Mouse (Mus musculus) forebrain, embryonic 16.5 days (tissue): ENCODE measurements around the gene Gtpbp8. TPM values are rescaled to one million over a fixed set of nuclear protein-coding genes. Genes with fewer than 3 reads are reported as not detected.

Experiments used
- ATAC-seq: fragments of 200-750 bp; cut with Nextera tagmentation; 2 replicates; pipeline ENCODE4 v1.8.0; 2017; ENCODE audit warnings: mild to moderate bottlenecking, moderate library complexity
- H3K27ac ChIP-seq: fragments of 300-500 bp; sonication (generic); 2 replicates; pipeline ENCODE4 v1.5.1; 2014; ENCODE audit warnings: low read length, control low read depth
- H3K27me3 ChIP-seq: fragments of 300-500 bp; sonication (generic); replicated peaks from 2 replicates; pipeline ENCODE4 v1.6.1; 2014; ENCODE audit warnings: low read length; ENCODE audit not compliant: control insufficient read depth, insufficient read depth
- H3K36me3 ChIP-seq: fragments of 300-500 bp; sonication (generic); 2 replicates; pipeline ENCODE4 v1.6.1; 2014; ENCODE audit not compliant: control insufficient read depth, insufficient read depth
- H3K4me1 ChIP-seq: fragments of 300-500 bp; sonication (generic); replicated peaks from 2 replicates; pipeline ENCODE4 v1.6.1; 2014; ENCODE audit warnings: low read length; ENCODE audit not compliant: control insufficient read depth, insufficient read depth
- H3K4me2 ChIP-seq: fragments of 300-500 bp; sonication (generic); 2 replicates; pipeline ENCODE4 v1.6.1; 2014; ENCODE audit warnings: mild to moderate bottlenecking, low read length, control low read depth
- H3K4me3 ChIP-seq: fragments of 300-500 bp; sonication (generic); replicated peaks from 2 replicates; pipeline ENCODE4 v1.5.1; 2014; ENCODE audit warnings: mild to moderate bottlenecking, low read length, control low read depth
- H3K9ac ChIP-seq: fragments of 300-500 bp; sonication (generic); replicated peaks from 2 replicates; pipeline ENCODE4 v1.6.1; 2014; ENCODE audit warnings: low read depth, low read length, control low read depth
- H3K9me3 ChIP-seq: fragments of 300-500 bp; sonication (generic); 2 replicates; pipeline ENCODE4 v1.6.1; 2016; ENCODE audit warnings: low read length; ENCODE audit not compliant: control insufficient read depth
- WGBS: fragments of 180-500 bp; shearing (Covaris S2); extraction: QIAGEN DNeasy Blood & Tissue Kit; methylation state at CpG from one replicate; pipeline ENCODE4 v1.1.7; 2014; 5-methylcytosine and 5-hydroxymethylcytosine counted together
- polyA plus RNA-seq: library from polyadenylated mRNA; unstranded; fragments of >200 nt; fragmentation: Nextera tagmentation; extraction: Ambion mirVana; gene quantifications from 2 replicates; pipeline ENCODE4 v1.2.1, GENCODE M21; 2015

Gtpbp8 gene
- polyA plus RNA-seq, 1 experiment from 2014 or later, result 35.9 TPM

DNA sequence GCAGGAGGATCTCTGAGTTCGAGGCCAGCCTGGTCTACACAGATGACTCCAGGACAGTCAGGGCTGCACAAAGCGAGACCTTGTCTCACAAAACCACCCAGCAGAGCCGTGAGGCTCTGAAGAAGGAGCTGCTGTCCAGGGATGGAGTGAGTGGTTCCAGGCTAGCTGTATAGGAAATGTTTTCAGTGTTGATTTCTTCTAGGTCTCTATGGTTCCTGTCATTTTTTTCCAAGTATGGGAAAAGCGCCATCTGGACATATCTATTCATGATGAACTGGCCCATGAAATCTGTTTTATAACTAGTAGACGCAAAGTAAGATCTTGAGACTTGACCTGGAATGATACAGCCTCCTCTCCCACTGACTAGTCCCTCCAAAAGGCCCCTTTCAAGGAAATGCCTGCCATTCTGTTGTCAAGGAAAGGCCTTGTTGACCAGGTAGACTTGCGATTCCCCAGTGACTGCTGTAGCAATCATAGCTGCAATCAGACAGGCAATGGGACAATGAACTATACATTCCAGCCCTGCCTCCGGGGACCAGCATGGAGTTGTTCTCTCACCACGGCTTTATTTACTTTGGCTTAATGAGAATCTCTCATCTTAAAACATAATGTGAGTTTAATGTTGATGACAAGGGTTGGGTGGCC is 50.8 kb downstream of the Gtpbp8 start:
- no peak for ATAC-seq
- H3K4me2 ChIP-seq, result no peak overlapping the region
- H3K36me3 ChIP-seq, result no peaks in the 10 kb centered on the region
- H3K4me1 ChIP-seq, result peaks cover 8% of the 10 kb centered on the region
- WGBS, result 83% methylated on average over 8 of the region's 8 CpGs
- H3K27ac ChIP-seq, result no peak overlapping the region
- no peaks in the 10 kb centered on the region for H3K27me3 ChIP-seq
- H3K9me3 ChIP-seq, result no peaks in the 10 kb centered on the region
- H3K9ac ChIP-seq, result no peak overlapping the region
- H3K4me3 ChIP-seq, result no peak overlapping the region

- Histone ChIP-seq H3K9me3 (no peaks in the 10 kb centered on the region), H3K4me1 (peaks cover 12% of the 10 kb centered on the region), H3K27ac (no peak overlapping the region), H3K27me3 (no peaks in the 10 kb centered on the region), H3K4me2 (no peak overlapping the region), H3K4me3 (no peak overlapping the region), H3K36me3 (no peaks in the 10 kb centered on the region), H3K9ac (no peak overlapping the region)
- WGBS, result 76% methylated on average over 6 of the region's 6 CpGs
- no peak for ATAC-seq
Measured at GRCm38 (mm10) chr16:44693695-44694094, 52.5 kb downstream of the Gtpbp8 start.

- Histone ChIP-seq H3K4me3 (no peak overlapping the region), H3K27me3 (no peaks in the 10 kb centered on the region), H3K9ac (no peak overlapping the region), H3K4me1 (peaks cover 23% of the 10 kb centered on the region), H3K27ac (no peak overlapping the region), H3K4me2 (no peak overlapping the region), H3K36me3 (no peaks in the 10 kb centered on the region), H3K9me3 (no peaks in the 10 kb centered on the region)
- no peak for ATAC-seq
- WGBS, result 97% methylated on average over 1 of the region's 1 CpGs
Measured at GRCm38 (mm10) chr16:44692541-44692940, 53.6 kb downstream of the Gtpbp8 start.

GRCm38 (mm10) chr16:44691561-44692141 is 54.5 kb downstream of the Gtpbp8 start:
- peak; percentile 76 for ATAC-seq
- H3K27me3 ChIP-seq, result no peaks in the 10 kb centered on the region
- WGBS, result 33% methylated on average over 17 of the region's 17 CpGs
- H3K4me2 ChIP-seq, result peak overlapping the region; percentile 43
- H3K36me3 ChIP-seq, result no peaks in the 10 kb centered on the region
- peaks cover 32% of the 10 kb centered on the region for H3K4me1 ChIP-seq
- H3K9me3 ChIP-seq, result no peaks in the 10 kb centered on the region
- H3K4me3 ChIP-seq, result no peak overlapping the region; the same call in 1 of the 2 replicates
- peak overlapping the region; percentile 75 for H3K27ac ChIP-seq
- no peak overlapping the region for H3K9ac ChIP-seq

GRCm38 (mm10) chr16:44691066-44691465 is 55.1 kb downstream of the Gtpbp8 start:
- H3K36me3 ChIP-seq, result no peaks in the 10 kb centered on the region
- no peak overlapping the region for H3K4me3 ChIP-seq
- no peaks in the 10 kb centered on the region for H3K27me3 ChIP-seq
- no peaks in the 10 kb centered on the region for H3K9me3 ChIP-seq
- peaks cover 32% of the 10 kb centered on the region for H3K4me1 ChIP-seq
- H3K9ac ChIP-seq, result no peak overlapping the region
- H3K27ac ChIP-seq, result no peak overlapping the region; the same call in 1 of the 2 replicates
- WGBS, result 50% methylated on average over 2 of the region's 2 CpGs
- no peak overlapping the region for H3K4me2 ChIP-seq
- ATAC-seq, result no peak

DNA sequence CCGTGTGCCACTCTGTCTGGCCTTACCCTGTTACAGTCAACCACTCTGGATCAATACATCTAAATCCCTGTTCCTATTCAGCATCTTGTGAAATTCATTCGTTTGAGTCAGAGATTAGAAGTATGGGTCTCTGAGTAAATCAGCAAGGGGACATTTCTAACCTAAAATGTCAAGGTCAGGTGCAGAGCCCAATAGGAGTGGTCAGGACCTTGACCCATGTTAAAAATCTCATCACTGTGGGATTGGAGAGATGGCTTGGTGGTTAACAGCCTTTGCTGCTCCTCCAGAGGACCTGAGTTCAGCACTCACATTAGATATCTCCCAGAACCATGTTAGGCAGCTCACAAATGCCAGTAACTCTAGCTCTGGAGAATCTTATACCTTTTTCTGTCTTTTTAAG is 55.7 kb downstream of the Gtpbp8 start:
- H3K27ac ChIP-seq, result no peak overlapping the region
- 75% methylated on average over 2 of the region's 2 CpGs for WGBS

DNA sequence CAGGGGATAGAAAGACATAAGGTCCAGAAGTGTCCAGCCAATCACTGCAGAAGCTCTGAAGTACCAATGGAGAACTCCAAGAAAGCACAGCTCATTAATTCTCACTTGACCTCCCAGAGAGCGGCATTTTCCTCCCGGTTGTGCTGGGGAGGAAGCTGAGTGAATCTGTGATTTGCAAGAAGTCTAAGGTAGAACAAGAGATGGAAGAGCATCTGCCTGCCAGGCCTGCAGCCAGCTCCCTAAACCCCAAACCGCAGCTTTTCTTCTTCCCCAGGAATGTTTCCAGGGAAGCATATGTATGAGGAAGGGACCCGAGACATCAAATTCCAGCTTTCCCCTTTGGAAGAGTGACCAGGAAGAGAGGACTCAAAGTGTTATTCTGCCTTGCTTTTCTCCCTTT is 57.7 kb downstream of the Gtpbp8 start:
- no peak for ATAC-seq
- H3K4me1 ChIP-seq, result peaks cover 39% of the 10 kb centered on the region
- no peaks in the 10 kb centered on the region for H3K9me3 ChIP-seq
- H3K27ac ChIP-seq, result peak overlapping the region; percentile 53
- no peaks in the 10 kb centered on the region for H3K36me3 ChIP-seq
- H3K4me2 ChIP-seq, result peak overlapping the region; percentile 50
- H3K9ac ChIP-seq, result peak overlapping the region; percentile 22; the same call in 1 of the 2 replicates
- H3K4me3 ChIP-seq, result no peak overlapping the region
- WGBS, result 3% methylated on average over 4 of the region's 4 CpGs
- H3K27me3 ChIP-seq, result no peaks in the 10 kb centered on the region

More for the DNA sequence above, 55.7 kb downstream of the Gtpbp8 start:
- peaks cover 32% of the 10 kb centered on the region for H3K4me1 ChIP-seq
- H3K27me3 ChIP-seq, result no peaks in the 10 kb centered on the region
- no peak overlapping the region for H3K9ac ChIP-seq
- no peaks in the 10 kb centered on the region for H3K9me3 ChIP-seq
- H3K36me3 ChIP-seq, result no peaks in the 10 kb centered on the region
- no peak overlapping the region for H3K4me3 ChIP-seq
- H3K4me2 ChIP-seq, result no peak overlapping the region
- ATAC-seq, result no peak

DNA sequence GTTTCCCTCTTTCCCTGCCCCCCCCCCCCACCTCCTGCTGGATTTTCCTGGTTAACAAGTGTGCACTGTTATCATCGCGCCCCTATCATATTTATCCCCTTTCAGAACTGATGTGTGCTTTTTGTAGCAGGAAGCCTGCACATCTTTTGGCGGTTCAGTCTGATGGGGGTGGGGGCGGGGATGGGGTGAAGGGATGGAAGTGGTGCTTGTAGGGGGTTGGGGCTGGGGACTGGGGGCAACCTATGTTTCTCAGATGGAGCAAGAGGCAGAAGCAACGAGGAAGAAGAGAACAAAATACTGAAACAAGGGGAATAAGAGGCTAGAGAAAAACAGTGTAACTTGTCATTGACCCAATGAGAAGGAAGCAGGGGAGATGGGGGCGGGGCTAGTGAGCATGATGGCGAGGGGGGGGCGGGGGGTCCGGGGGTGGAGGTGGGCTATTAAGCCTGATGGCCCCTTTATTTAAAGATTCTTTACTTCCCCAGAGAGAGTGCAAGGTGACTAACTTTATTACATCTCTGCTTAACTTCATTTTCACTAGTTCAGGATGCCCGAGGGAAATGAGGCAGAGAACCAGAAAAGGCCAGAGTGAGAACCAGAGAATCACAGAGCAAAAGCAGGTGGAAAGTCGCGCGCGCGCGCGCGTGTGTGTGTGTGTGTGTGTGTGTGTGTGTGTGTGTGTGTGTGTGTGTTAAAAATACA is 58.3 kb downstream of the Gtpbp8 start:
- Histone ChIP-seq H3K36me3 (no peaks in the 10 kb centered on the region), H3K9ac (peak overlapping the region; percentile 41), H3K27me3 (no peaks in the 10 kb centered on the region), H3K9me3 (no peaks in the 10 kb centered on the region), H3K27ac (peak overlapping the region; percentile 46), H3K4me3 (peak overlapping the region; percentile 29), H3K4me2 (peak overlapping the region; percentile 50), H3K4me1 (peaks cover 39% of the 10 kb centered on the region)
- no peak for ATAC-seq
- under 1% methylated on average over 18 of the region's 18 CpGs for WGBS

DNA sequence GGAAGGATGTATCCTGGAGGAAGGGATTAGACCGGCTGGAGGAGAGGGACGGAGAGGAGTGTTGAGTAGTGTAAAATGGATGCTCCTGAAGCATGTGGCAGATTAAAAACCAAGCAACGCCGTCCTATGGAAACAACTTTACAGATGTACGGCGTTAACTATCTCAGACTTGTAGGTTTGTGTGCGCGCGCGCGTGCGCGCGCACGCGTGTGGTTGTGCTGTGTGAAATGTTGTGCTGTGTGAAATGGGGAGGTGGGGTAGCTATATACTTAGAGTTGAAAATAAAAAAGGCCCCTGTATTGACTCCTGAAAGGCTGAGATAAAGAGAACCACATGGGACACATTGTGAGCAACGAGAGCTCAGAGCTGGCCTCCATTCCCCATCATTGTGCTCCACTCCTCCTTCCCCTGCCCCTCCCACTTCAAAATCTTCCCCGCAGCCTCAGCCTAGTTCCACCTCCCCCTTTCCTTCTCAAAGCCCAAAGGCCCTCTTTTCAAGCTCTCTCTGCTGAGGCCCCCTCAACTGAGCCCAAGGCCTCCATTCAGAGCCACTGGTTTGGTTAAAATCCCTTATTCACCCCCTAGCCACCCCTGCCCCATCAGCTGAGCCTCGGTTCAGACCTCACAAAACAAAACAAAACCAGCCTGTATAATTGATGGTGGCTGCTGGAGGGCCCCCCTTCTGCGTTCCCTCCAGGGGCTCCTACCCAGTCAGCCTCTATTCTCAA is 59.0 kb downstream of the Gtpbp8 start:
- WGBS, result 10% methylated on average over 20 of the region's 20 CpGs
- Histone ChIP-seq H3K36me3 (no peaks in the 10 kb centered on the region), H3K27me3 (no peaks in the 10 kb centered on the region), H3K9me3 (no peaks in the 10 kb centered on the region), H3K4me2 (peak overlapping the region; percentile 50), H3K9ac (peak overlapping the region; percentile 41), H3K27ac (peak overlapping the region; percentile 46), H3K4me3 (peak overlapping the region; percentile 29), H3K4me1 (peaks cover 39% of the 10 kb centered on the region)
- peak; percentile 86 for ATAC-seq
